Mouse (Mus musculus) WW6 (cell line): ENCODE results near the gene Slc34a3.

Experiments
- DNase-seq: peaks from one replicate; pipeline ENCODE4 v3.0.0-alpha.2; 2013; ENCODE audit warnings: low read depth, low spot score

Slc34a3 gene

GRCm38 (mm10) chr2:25252331-25252730 is 18.2 kb upstream of the Slc34a3 start:
- no peak for DNase-seq

- no peak for DNase-seq
These were observed 12.3 kb upstream of the Slc34a3 start, which contains the start of gene AL732309.1 for GRCm38 (mm10) chr2:25246183-25247072. Gene AL732309.1 (minus strand): TSS chr2:25246863.

GRCm38 (mm10) chr2:25244144-25244543 is 10.0 kb upstream of the Slc34a3 start:
- no peak for DNase-seq

GRCm38 (mm10) chr2:25243342-25243741 is 9.2 kb upstream of the Slc34a3 start:
- no peak for DNase-seq

GRCm38 (mm10) chr2:25242101-25242506 is 7.9 kb upstream of the Slc34a3 start, which contains the start of the genes Rnf208 and Cysrt1:
Gene Rnf208 (plus strand): TSS chr2:25242255.
Gene Cysrt1 (minus strand): TSS chr2:25242452.
- DNase-seq = no peak

- no peak for DNase-seq
These were observed 7.2 kb upstream of the Slc34a3 start for GRCm38 (mm10) chr2:25241438-25241775.

GRCm38 (mm10) chr2:25240723-25241437 is 6.7 kb upstream of the Slc34a3 start:
- DNase-seq = peak; percentile 85

- DNase-seq = no peak
These were observed 6.1 kb upstream of the Slc34a3 start for GRCm38 (mm10) chr2:25240310-25240709.

GRCm38 (mm10) chr2:25239766-25240165 is 5.6 kb upstream of the Slc34a3 start:
- no peak for DNase-seq

GRCm38 (mm10) chr2:25238106-25238505 is 3.9 kb upstream of the Slc34a3 start:
- DNase-seq = no peak

GRCm38 (mm10) chr2:25237522-25237921 is 3.4 kb upstream of the Slc34a3 start:
- no peak for DNase-seq

- no peak for DNase-seq
These were observed 2.5 kb upstream of the Slc34a3 start, which contains the start of gene Rnf224 for GRCm38 (mm10) chr2:25236614-25237013. Gene Rnf224 (minus strand): TSS chr2:25236787.

GRCm38 (mm10) chr2:25234551-25235220 is 522 bp upstream of the Slc34a3 start:
- no peak for DNase-seq

- DNase-seq = no peak
These were observed 743 bp downstream of the Slc34a3 start for GRCm38 (mm10) chr2:25233421-25233820.

GRCm38 (mm10) chr2:25231038-25231437 is 3.1 kb downstream of the Slc34a3 start:
- DNase-seq = no peak

GRCm38 (mm10) chr2:25230581-25230980 is 3.6 kb downstream of the Slc34a3 start:
- no peak for DNase-seq

- no peak for DNase-seq
These were observed 4.6 kb downstream of the Slc34a3 start for GRCm38 (mm10) chr2:25229582-25229981.

GRCm38 (mm10) chr2:25228995-25229530 is 5.1 kb downstream of the Slc34a3 start:
- DNase-seq = no peak

GRCm38 (mm10) chr2:25228431-25228889 is 5.7 kb downstream of the Slc34a3 start:
- peak; percentile 69 for DNase-seq

- no peak for DNase-seq
These were observed 6.8 kb downstream of the Slc34a3 start for GRCm38 (mm10) chr2:25227406-25227805.

GRCm38 (mm10) chr2:25226864-25227263 is 7.3 kb downstream of the Slc34a3 start:
- DNase-seq = no peak
